Mouse (Mus musculus): ENCODE results near the gene Pyy. TPM values are rescaled to one million over a fixed set of nuclear protein-coding genes. Genes with fewer than 3 reads are reported as not detected.
A peak's percentile ranks its signal among the peaks of the same experiment; 100 is the strongest.

Pyy gene
- polyA plus RNA-seq, 1 experiment from 2014 or later, result not detected

GRCm38 (mm10) chr11:102087081-102087751 lies 20.4 kb downstream of the Pyy start:
- Histone ChIP-seq H3K9me3 (ENCODE audit: control insufficient read depth, low read length) (no peaks in the 10 kb centered on the region), H3K27ac (replicated peaks; ENCODE audit: low read depth, low read length) (peak overlapping the region; percentile 96)
- under 1% methylated on average over 39 of the region's 39 CpGs for WGBS

GRCm38 (mm10) chr11:102086331-102086730 lies 21.3 kb downstream of the Pyy start:
- peak overlapping the region; percentile 62 for H3K4me3 ChIP-seq (replicated peaks; ENCODE audit: low read depth, low read length)
- no peaks in the 10 kb centered on the region for H3K9me3 ChIP-seq (ENCODE audit: control insufficient read depth, low read length)
- H3K4me2 ChIP-seq (ENCODE audit: low read length), result peak overlapping the region; percentile 73
- DNase-seq (peak; percentile 89), ATAC-seq (ENCODE audit: low FRiP score, low TSS enrichment) (0 out of 2 replicates have a peak, but pooled peaks have one; percentile 38)
- peaks cover 26% of the 10 kb centered on the region for H3K4me1 ChIP-seq (ENCODE audit: control insufficient read depth, insufficient read depth, low read length)
- WGBS, result 2% methylated on average over 3 of the region's 3 CpGs
- H3K36me3 ChIP-seq (ENCODE audit: control insufficient read depth, insufficient read depth, low read length), result peaks cover 7% of the 10 kb centered on the region; the same call in 1 of the 2 replicates
- peak overlapping the region; percentile 96 for H3K27ac ChIP-seq (replicated peaks; ENCODE audit: low read depth, low read length)
- H3K9ac ChIP-seq (replicated peaks; ENCODE audit: low read length), result peak overlapping the region; percentile 79
- H3K27me3 ChIP-seq (ENCODE audit: control insufficient read depth, insufficient read depth, low read length), result no peaks in the 10 kb centered on the region

More at GRCm38 (mm10) chr11:102087081-102087751, 20.4 kb downstream of the Pyy start:
- peak; percentile 96 for DNase-seq
- ATAC-seq (ENCODE audit: low FRiP score, low TSS enrichment), result peak; percentile 84
- Histone ChIP-seq H3K4me3 (replicated peaks; ENCODE audit: low read depth, low read length) (peak overlapping the region; percentile 62), H3K36me3 (ENCODE audit: control insufficient read depth, insufficient read depth, low read length) (peaks cover 7% of the 10 kb centered on the region; the same call in 1 of the 2 replicates), H3K27me3 (ENCODE audit: control insufficient read depth, insufficient read depth, low read length) (no peaks in the 10 kb centered on the region), H3K4me1 (ENCODE audit: control insufficient read depth, insufficient read depth, low read length) (peaks cover 23% of the 10 kb centered on the region), H3K9ac (replicated peaks; ENCODE audit: low read length) (peak overlapping the region; percentile 79), H3K4me2 (ENCODE audit: low read length) (peak overlapping the region; percentile 73)

GRCm38 (mm10) chr11:102084159-102084558 lies 23.5 kb downstream of the Pyy start:
- WGBS, result 13% methylated on average over 7 of the region's 7 CpGs
- peaks cover 20% of the 10 kb centered on the region for H3K4me1 ChIP-seq (ENCODE audit: control insufficient read depth, insufficient read depth, low read length)
- H3K4me3 ChIP-seq (replicated peaks; ENCODE audit: low read depth, low read length), result no peak overlapping the region

GRCm38 (mm10) chr11:102083193-102083592 lies 24.4 kb downstream of the Pyy start:
- H3K4me2 ChIP-seq (ENCODE audit: low read length), result peak overlapping the region; percentile 79
- H3K4me1 ChIP-seq (ENCODE audit: control insufficient read depth, insufficient read depth, low read length), result peaks cover 20% of the 10 kb centered on the region
- no peaks in the 10 kb centered on the region for H3K27me3 ChIP-seq (ENCODE audit: control insufficient read depth, insufficient read depth, low read length)
- no peak overlapping the region for H3K9ac ChIP-seq (replicated peaks; ENCODE audit: low read length)
- 37% methylated on average over 4 of the region's 4 CpGs for WGBS
- peaks cover 15% of the 10 kb centered on the region for H3K36me3 ChIP-seq (ENCODE audit: control insufficient read depth, insufficient read depth, low read length)
- no peak overlapping the region for H3K27ac ChIP-seq (replicated peaks; ENCODE audit: low read depth, low read length)
- DNase-seq, result peak; percentile 63
- no peak overlapping the region for H3K4me3 ChIP-seq (replicated peaks; ENCODE audit: low read depth, low read length)
- no peak for ATAC-seq (ENCODE audit: low FRiP score, low TSS enrichment)
- no peaks in the 10 kb centered on the region for H3K9me3 ChIP-seq (ENCODE audit: control insufficient read depth, low read length)

More at GRCm38 (mm10) chr11:102084159-102084558, 23.5 kb downstream of the Pyy start:
- ATAC-seq (ENCODE audit: low FRiP score, low TSS enrichment) (no peak), DNase-seq (no peak)
- no peak overlapping the region for H3K9ac ChIP-seq (replicated peaks; ENCODE audit: low read length)
- H3K4me2 ChIP-seq (ENCODE audit: low read length), result no peak overlapping the region
- no peaks in the 10 kb centered on the region for H3K27me3 ChIP-seq (ENCODE audit: control insufficient read depth, insufficient read depth, low read length)
- H3K9me3 ChIP-seq (ENCODE audit: control insufficient read depth, low read length), result no peaks in the 10 kb centered on the region
- no peak overlapping the region for H3K27ac ChIP-seq (replicated peaks; ENCODE audit: low read depth, low read length)
- H3K36me3 ChIP-seq (ENCODE audit: control insufficient read depth, insufficient read depth, low read length), result peaks cover 14% of the 10 kb centered on the region; the same call in 1 of the 2 replicates

GRCm38 (mm10) chr11:102082322-102082721 lies 25.3 kb downstream of the Pyy start:
- Histone ChIP-seq H3K27ac (replicated peaks; ENCODE audit: low read depth, low read length) (no peak overlapping the region), H3K9ac (replicated peaks; ENCODE audit: low read length) (peak overlapping the region; percentile 58), H3K9me3 (ENCODE audit: control insufficient read depth, low read length) (no peaks in the 10 kb centered on the region), H3K4me3 (replicated peaks; ENCODE audit: low read depth, low read length) (peak overlapping the region; percentile 39), H3K4me2 (ENCODE audit: low read length) (peak overlapping the region; percentile 79), H3K27me3 (ENCODE audit: control insufficient read depth, insufficient read depth, low read length) (no peaks in the 10 kb centered on the region), H3K36me3 (ENCODE audit: control insufficient read depth, insufficient read depth, low read length) (peaks cover 23% of the 10 kb centered on the region), H3K4me1 (ENCODE audit: control insufficient read depth, insufficient read depth, low read length) (peaks cover 20% of the 10 kb centered on the region)
- peak; percentile 84 for ATAC-seq (ENCODE audit: low FRiP score, low TSS enrichment)
- 2% methylated on average over 18 of the region's 18 CpGs for WGBS
- DNase-seq, result peak; percentile 94

- DNase-seq (no peak), ATAC-seq (ENCODE audit: low FRiP score, low TSS enrichment) (no peak)
- Histone ChIP-seq H3K4me2 (ENCODE audit: low read length) (no peak overlapping the region), H3K36me3 (ENCODE audit: control insufficient read depth, insufficient read depth, low read length) (peaks cover 39% of the 10 kb centered on the region), H3K4me1 (ENCODE audit: control insufficient read depth, insufficient read depth, low read length) (no peaks in the 10 kb centered on the region), H3K9me3 (ENCODE audit: control insufficient read depth, low read length) (no peaks in the 10 kb centered on the region), H3K27me3 (ENCODE audit: control insufficient read depth, insufficient read depth, low read length) (no peaks in the 10 kb centered on the region), H3K27ac (replicated peaks; ENCODE audit: low read depth, low read length) (no peak overlapping the region), H3K9ac (replicated peaks; ENCODE audit: low read length) (no peak overlapping the region), H3K4me3 (replicated peaks; ENCODE audit: low read depth, low read length) (no peak overlapping the region)
- 55% methylated on average over 14 of the region's 14 CpGs for WGBS
Observed at GRCm38 (mm10) chr11:102073722-102074121, 33.9 kb downstream of the Pyy start.

- 83% methylated on average over 5 of the region's 5 CpGs for WGBS
- Histone ChIP-seq H3K9ac (replicated peaks; ENCODE audit: low read length) (no peak overlapping the region), H3K27me3 (ENCODE audit: control insufficient read depth, insufficient read depth, low read length) (no peaks in the 10 kb centered on the region), H3K9me3 (ENCODE audit: control insufficient read depth, low read length) (no peaks in the 10 kb centered on the region), H3K4me1 (ENCODE audit: control insufficient read depth, insufficient read depth, low read length) (no peaks in the 10 kb centered on the region), H3K4me2 (ENCODE audit: low read length) (no peak overlapping the region), H3K27ac (replicated peaks; ENCODE audit: low read depth, low read length) (no peak overlapping the region), H3K36me3 (ENCODE audit: control insufficient read depth, insufficient read depth, low read length) (peaks cover 33% of the 10 kb centered on the region), H3K4me3 (replicated peaks; ENCODE audit: low read depth, low read length) (no peak overlapping the region)
- DNase-seq, result no peak
- no peak for ATAC-seq (ENCODE audit: low FRiP score, low TSS enrichment)
Observed at GRCm38 (mm10) chr11:102072729-102073128, 34.9 kb downstream of the Pyy start.

GRCm38 (mm10) chr11:102070426-102070825 lies 37.2 kb downstream of the Pyy start:
- WGBS, result 3% methylated on average over 13 of the region's 13 CpGs
- H3K4me2 ChIP-seq (ENCODE audit: low read length), result peak overlapping the region; percentile 17; the same call in 1 of the 2 replicates
- ATAC-seq (ENCODE audit: low FRiP score, low TSS enrichment) (no peak), DNase-seq (peak; percentile 24)
- peaks cover 15% of the 10 kb centered on the region for H3K36me3 ChIP-seq (ENCODE audit: control insufficient read depth, insufficient read depth, low read length)
- H3K9ac ChIP-seq (replicated peaks; ENCODE audit: low read length), result no peak overlapping the region
- H3K4me1 ChIP-seq (ENCODE audit: control insufficient read depth, insufficient read depth, low read length), result no peaks in the 10 kb centered on the region
- H3K4me3 ChIP-seq (replicated peaks; ENCODE audit: low read depth, low read length), result no peak overlapping the region
- H3K27ac ChIP-seq (replicated peaks; ENCODE audit: low read depth, low read length), result no peak overlapping the region
- H3K9me3 ChIP-seq (ENCODE audit: control insufficient read depth, low read length), result no peaks in the 10 kb centered on the region
- no peaks in the 10 kb centered on the region for H3K27me3 ChIP-seq (ENCODE audit: control insufficient read depth, insufficient read depth, low read length)

GRCm38 (mm10) chr11:102069633-102070032 lies 38.0 kb downstream of the Pyy start:
- Histone ChIP-seq H3K9me3 (ENCODE audit: control insufficient read depth, low read length) (no peaks in the 10 kb centered on the region), H3K9ac (replicated peaks; ENCODE audit: low read length) (no peak overlapping the region), H3K4me3 (replicated peaks; ENCODE audit: low read depth, low read length) (no peak overlapping the region), H3K4me1 (ENCODE audit: control insufficient read depth, insufficient read depth, low read length) (no peaks in the 10 kb centered on the region), H3K27me3 (ENCODE audit: control insufficient read depth, insufficient read depth, low read length) (no peaks in the 10 kb centered on the region), H3K4me2 (ENCODE audit: low read length) (no peak overlapping the region), H3K36me3 (ENCODE audit: control insufficient read depth, insufficient read depth, low read length) (peaks cover 11% of the 10 kb centered on the region), H3K27ac (replicated peaks; ENCODE audit: low read depth, low read length) (no peak overlapping the region)
- no peak for DNase-seq
- no peak for ATAC-seq (ENCODE audit: low FRiP score, low TSS enrichment)
- WGBS, result 52% methylated on average over 11 of the region's 11 CpGs
